ENCODE assay signal across 9 mouse cellular contexts in genomic region chr15:96639630-96640029, GRCm38 (mm10). TPM values are rescaled to one million over a fixed set of nuclear protein-coding genes. Genes with fewer than 3 reads are reported as not detected.
DNase-seq lines count a peak whose midpoint lies in the region; ATAC-seq and TF ChIP-seq lines count a peak whose summit lies in the region.
"Had no signal": no experiment of that assay in that cellular context is flagged by ENCODE, and none has a peak within 500 bp of the region (broad histone marks: within the 10 kb centered on the region; RNA-seq: fewer than 3 reads in every experiment).

No protein-coding gene starts in this region.

- no peak overlapping the region for H3K27ac ChIP-seq in left cerebral cortex, adult 2 months
- H3K27ac ChIP-seq in embryonic facial prominence, embryonic 15.5 days (replicated peaks): 0 out of 2 replicates have a peak overlapping the region, but pooled peaks have one; percentile 17
- no peak overlapping the region for H3K27ac ChIP-seq in intestine, embryonic 15.5 days
- H3K27ac ChIP-seq in neural tube, embryonic 12.5 days: no peak overlapping the region

- no peak for TF ChIP-seq CTCF in left cerebral cortex, adult 2 months (IDR thresholded peaks at IDR 0.05)

- H3K27me3 ChIP-seq in embryonic facial prominence, embryonic 15.5 days: no peaks in the 10 kb centered on the region
- no peaks in the 10 kb centered on the region for H3K27me3 ChIP-seq in intestine, embryonic 15.5 days (replicated peaks)
- H3K27me3 ChIP-seq in neural tube, embryonic 12.5 days (replicated peaks): no peaks in the 10 kb centered on the region

- DNase-seq in left cerebral cortex, adult 2 months (ENCODE audit: extremely low spot score in 1 of 2, low spot score in 2 of 2): no peak
- no peak for DNase-seq in left cerebral cortex, adult 8-10 months (ENCODE audit: low spot score in 2 of 2)
- no peak for DNase-seq in spleen, postnatal 36 days (ENCODE audit: low spot score in 2 of 2)
- DNase-seq in urinary bladder, postnatal 4 days (ENCODE audit: low spot score in 2 of 2): no peak
- DNase-seq in yolk sac, embryonic 10.5 days (ENCODE audit: low spot score): no peak
- DNase-seq: gastrocnemius, postnatal 36 days had no signal

- peak overlapping the region; percentile 84 for H3K4me3 ChIP-seq in left cerebral cortex, adult 2 months
- peak overlapping the region; percentile 80 for H3K4me3 ChIP-seq in embryonic facial prominence, embryonic 15.5 days (replicated peaks)
- H3K4me3 ChIP-seq in intestine, embryonic 15.5 days (replicated peaks): peak overlapping the region; percentile 82
- peak overlapping the region; percentile 81 for H3K4me3 ChIP-seq in neural tube, embryonic 12.5 days

- peaks cover 43% of the 10 kb centered on the region for H3K4me1 ChIP-seq in embryonic facial prominence, embryonic 15.5 days
- 0 out of 2 replicates have a peak, but pooled peaks cover 10% of the 10 kb centered on the region for H3K4me1 ChIP-seq in intestine, embryonic 15.5 days (replicated peaks)
- peaks cover 26% of the 10 kb centered on the region for H3K4me1 ChIP-seq in neural tube, embryonic 12.5 days

- 69% methylated on average over 8 of the region's 8 CpGs for WGBS in embryonic facial prominence, embryonic 15.5 days
- 59% methylated on average over 8 of the region's 8 CpGs for WGBS in intestine, embryonic 15.5 days
- 70% methylated on average over 8 of the region's 8 CpGs for WGBS in neural tube, embryonic 12.5 days

- H3K36me3 ChIP-seq in embryonic facial prominence, embryonic 15.5 days: no peaks in the 10 kb centered on the region
- no peaks in the 10 kb centered on the region for H3K36me3 ChIP-seq in intestine, embryonic 15.5 days
- peaks cover 33% of the 10 kb centered on the region for H3K36me3 ChIP-seq in neural tube, embryonic 12.5 days

- intact Hi-C loops in left cerebral cortex, adult 2 months (cut with DNase I): no loop called here

- H3K9me3 ChIP-seq in embryonic facial prominence, embryonic 15.5 days (replicated peaks): no peaks in the 10 kb centered on the region
- H3K9me3 ChIP-seq in intestine, embryonic 15.5 days: no peaks in the 10 kb centered on the region
- peaks cover 17% of the 10 kb centered on the region; the same call in 1 of the 2 replicates for H3K9me3 ChIP-seq in neural tube, embryonic 12.5 days

- ATAC-seq in embryonic facial prominence, embryonic 15.5 days (ENCODE audit: insufficient number of reproducible peaks, low FRiP score, low TSS enrichment, low read depth): no peak
- no peak for ATAC-seq in intestine, embryonic 15.5 days
- ATAC-seq in neural tube, embryonic 12.5 days (ENCODE audit: low FRiP score, low read depth): no peak

- peak overlapping the region; percentile 96 for H3K4me2 ChIP-seq in embryonic facial prominence, embryonic 15.5 days (replicated peaks)
- H3K4me2 ChIP-seq in intestine, embryonic 15.5 days (replicated peaks): peak overlapping the region; percentile 96
- H3K4me2 ChIP-seq in neural tube, embryonic 12.5 days (replicated peaks): peak overlapping the region; percentile 80

- H3K9ac ChIP-seq in embryonic facial prominence, embryonic 15.5 days: no peak overlapping the region
- no peak overlapping the region; the same call in 1 of the 2 replicates for H3K9ac ChIP-seq in intestine, embryonic 15.5 days
- peak overlapping the region; percentile 99 for H3K9ac ChIP-seq in neural tube, embryonic 12.5 days

RNA-seq across cellular contexts. Expression of gene Slc38a1, which starts 3.1 kb away (rescaled TPM):
- total RNA-seq in left cerebral cortex, adult 2 months (2021): 100 to 1,000 TPM; 111 to 116 TPM
- 100 to 1,000 TPM; 104 to 111 (median 110) TPM for total RNA-seq in left cerebral cortex, adult 8-10 months (2022)
- polyA plus RNA-seq in embryonic facial prominence, embryonic 15.5 days (2015; fragmentation: Nextera tagmentation; extraction: Ambion mirVana): 43.7 and 44.6 TPM in 2 replicates
- 113 and 119 TPM in 2 replicates for polyA plus RNA-seq in intestine, embryonic 15.5 days (2015; fragmentation: Nextera tagmentation; extraction: Ambion mirVana)
- polyA plus RNA-seq in neural tube, embryonic 12.5 days (2016; fragmentation: Nextera tagmentation; extraction: Ambion mirVana): 151 and 161 TPM in 2 replicates

RNA-seq across cellular contexts. Expression of gene Slc38a2, which starts 59.9 kb away (rescaled TPM):
- 100 to 1,000 TPM in 1 of 2 experiments, 10 to 100 TPM in 1; 96.9 to 108 TPM for total RNA-seq in left cerebral cortex, adult 2 months (2021)
- 10 to 100 TPM; 81.1 to 86.9 (median 83.9) TPM for total RNA-seq in left cerebral cortex, adult 8-10 months (2022)
- 101 and 107 TPM in 2 replicates for polyA plus RNA-seq in embryonic facial prominence, embryonic 15.5 days (2015; fragmentation: Nextera tagmentation; extraction: Ambion mirVana)
- polyA plus RNA-seq in intestine, embryonic 15.5 days (2015; fragmentation: Nextera tagmentation; extraction: Ambion mirVana): 83.8 and 95.3 TPM in 2 replicates
- 163 and 176 TPM in 2 replicates for polyA plus RNA-seq in neural tube, embryonic 12.5 days (2016; fragmentation: Nextera tagmentation; extraction: Ambion mirVana)
